Mouse (Mus musculus) G1E (cell line): ENCODE data around the gene Cap2. TPM values are rescaled to one million over a fixed set of nuclear protein-coding genes. Genes with fewer than 3 reads are reported as not detected.
A peak's percentile ranks its signal among the peaks of the same experiment; 100 is the strongest.

ENCODE experiments used
- ATAC-seq: 2 replicates; pipeline ENCODE4 v1.8.0; 2016; ENCODE audit warnings: mild to moderate bottlenecking; ENCODE audit not compliant: insufficient number of reproducible peaks, poor library complexity, low FRiP score, severe bottlenecking; ENCODE audit errors: extremely low read depth
- DNase-seq: peaks from one replicate; pipeline ENCODE4 v3.0.0; 2012; ENCODE audit warnings: low spot score
- H3K27me3 ChIP-seq: 2 replicates; pipeline ENCODE4 v1.6.1; 2012; ENCODE audit warnings: mild to moderate bottlenecking, low read length, inconsistent platforms; ENCODE audit not compliant: insufficient read depth
- H3K36me3 ChIP-seq: replicated peaks from 2 replicates; pipeline ENCODE3; 2012; ENCODE audit warnings: mild to moderate bottlenecking, inconsistent platforms
- H3K4me1 ChIP-seq: 2 replicates; pipeline ENCODE4 v1.6.1; 2012; ENCODE audit warnings: low read depth, low read length, inconsistent platforms, mixed read lengths; ENCODE audit not compliant: insufficient read depth
- H3K4me3 ChIP-seq: 2 replicates; pipeline ENCODE4 v1.5.1; 2012; ENCODE audit warnings: low read depth, mild to moderate bottlenecking, inconsistent platforms, low read length, moderate library complexity, mixed read lengths
- H3K9me3 ChIP-seq: replicated peaks from 2 replicates; pipeline ENCODE4 v1.6.1; 2012; ENCODE audit warnings: inconsistent platforms
- CTCF ChIP-seq: IDR thresholded peaks from 2 replicates; pipeline ENCODE4 v1.5.1; 2012; ENCODE audit warnings: low read depth, low read length, inconsistent platforms, mixed read lengths
- GATA1 ChIP-seq: IDR thresholded peaks from 2 replicates; pipeline ENCODE4 v1.6.1; 2012; ENCODE audit warnings: borderline replicate concordance, low read length, inconsistent platforms, mixed read lengths
- GATA2 ChIP-seq: IDR thresholded peaks from 2 replicates; pipeline ENCODE4 v1.6.1; 2012; ENCODE audit warnings: low read depth, low read length, inconsistent platforms, borderline replicate concordance
- POLR2AphosphoS5 ChIP-seq: IDR thresholded peaks from 2 replicates; pipeline ENCODE4 v1.6.1; 2012; ENCODE audit warnings: low read depth, low read length, inconsistent platforms; ENCODE audit not compliant: insufficient replicate concordance
- TAL1 ChIP-seq: conservative IDR thresholded peaks from 2 replicates; pipeline ENCODE4 v1.6.1; 2012; ENCODE audit warnings: low read depth, low read length, inconsistent platforms, mixed read lengths
- polyA plus RNA-seq: library from polyadenylated mRNA; stranded (reverse); fragments of >175 nt; gene quantifications from 2 replicates; pipeline ENCODE4 v1.2.3, GENCODE M21; 2012
- total RNA-seq, 2 experiments: library from RNA; stranded (forward) in 1 of 2; stranded (reverse) in 1 of 2; fragments of 200-1000 nt in 1 of 2; fragments of >200 nt in 1 of 2; fragmentation: Nextera tagmentation in 1 of 2; gene quantifications; 2 replicates each; pipeline ENCODE4 v1.2.3; 2014 to 2017

Cap2 gene
- total and polyA plus RNA-seq, 3 experiments: 0.05 TPM; not detected in 2

GRCm38 (mm10) chr13:46690559-46691241 is 189.1 kb downstream of the Cap2 start:
- H3K4me3 ChIP-seq: no peak overlapping the region
- TF ChIP-seq CTCF: no peak
- TF ChIP-seq GATA1: no peak
- no peak for TF ChIP-seq GATA2
- no peak for TF ChIP-seq TAL1
- no peak for TF ChIP-seq POLR2AphosphoS5
- H3K9me3 ChIP-seq: no peaks in the 10 kb centered on the region
- DNase-seq (no peak), ATAC-seq (peak; percentile 56)
- H3K36me3 ChIP-seq: peaks cover 76% of the 10 kb centered on the region
- H3K4me1 ChIP-seq: peaks cover 31% of the 10 kb centered on the region
- H3K27me3 ChIP-seq: no peaks in the 10 kb centered on the region

DNA sequence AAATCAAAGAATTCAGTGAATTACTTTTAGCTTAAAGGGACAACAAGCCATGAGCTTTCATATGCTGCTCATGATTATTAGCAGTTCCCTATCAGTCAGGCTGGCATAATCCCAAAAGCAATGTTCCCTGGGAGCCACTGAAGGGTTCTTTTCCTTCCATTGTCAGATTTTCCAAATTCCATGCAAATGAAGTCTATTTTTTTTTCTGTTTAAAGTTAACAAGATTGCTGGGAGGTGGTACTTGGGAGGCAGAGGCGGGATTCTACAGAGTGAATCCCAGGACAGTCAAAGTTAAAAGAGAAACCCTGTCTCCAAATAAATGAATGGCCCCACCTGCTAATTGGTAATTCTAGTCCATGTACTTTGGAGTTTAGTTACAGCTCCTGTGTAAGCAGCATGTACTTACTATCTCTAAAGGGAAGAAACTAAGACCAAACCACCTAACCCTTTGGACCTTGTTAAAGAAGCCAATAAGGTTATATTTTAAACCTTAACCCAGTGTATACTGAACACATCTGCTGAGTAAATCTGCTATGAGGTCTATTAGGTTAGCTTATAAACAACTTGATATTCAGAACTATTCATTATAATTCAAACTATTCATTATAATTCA is 193.8 kb downstream of the Cap2 start:
- H3K4me1 ChIP-seq: peaks cover 45% of the 10 kb centered on the region
- ATAC-seq (no peak), DNase-seq (no peak)
- TF ChIP-seq CTCF (no peak), GATA2 (no peak), TAL1 (no peak), GATA1 (no peak), POLR2AphosphoS5 (no peak)
- no peak overlapping the region for H3K4me3 ChIP-seq
- H3K27me3 ChIP-seq: no peaks in the 10 kb centered on the region
- H3K9me3 ChIP-seq: no peaks in the 10 kb centered on the region
- H3K36me3 ChIP-seq: peaks cover 61% of the 10 kb centered on the region

- no peak for TF ChIP-seq GATA2
- no peak for TF ChIP-seq CTCF
- no peak for TF ChIP-seq POLR2AphosphoS5
- no peak for TF ChIP-seq GATA1
- TF ChIP-seq TAL1: no peak
- H3K36me3 ChIP-seq: peaks cover 59% of the 10 kb centered on the region
These were observed 194.3 kb downstream of the Cap2 start for GRCm38 (mm10) chr13:46695932-46696331.

GRCm38 (mm10) chr13:46696788-46697187 is 195.1 kb downstream of the Cap2 start:
- peaks cover 60% of the 10 kb centered on the region for H3K36me3 ChIP-seq
- no peaks in the 10 kb centered on the region for H3K27me3 ChIP-seq
- DNase-seq (no peak), ATAC-seq (peak; percentile 45; the same call in 1 of the 2 replicates)
- TF ChIP-seq CTCF (no peak), GATA2 (no peak), GATA1 (no peak), POLR2AphosphoS5 (no peak), TAL1 (no peak)
- no peaks in the 10 kb centered on the region for H3K9me3 ChIP-seq
- peaks cover 32% of the 10 kb centered on the region for H3K4me1 ChIP-seq
- H3K4me3 ChIP-seq: no peak overlapping the region; the same call in 1 of the 2 replicates

More at GRCm38 (mm10) chr13:46695932-46696331, 194.3 kb downstream of the Cap2 start:
- no peaks in the 10 kb centered on the region for H3K9me3 ChIP-seq
- H3K4me1 ChIP-seq: peaks cover 40% of the 10 kb centered on the region
- DNase-seq (no peak), ATAC-seq (no peak)
- H3K27me3 ChIP-seq: no peaks in the 10 kb centered on the region
- no peak overlapping the region for H3K4me3 ChIP-seq

- no peaks in the 10 kb centered on the region for H3K27me3 ChIP-seq
- ATAC-seq: no peak
- H3K9me3 ChIP-seq: no peaks in the 10 kb centered on the region
- no peak for DNase-seq
- no peak overlapping the region for H3K4me3 ChIP-seq
- H3K4me1 ChIP-seq: peaks cover 26% of the 10 kb centered on the region
- TF ChIP-seq GATA1 (no peak), POLR2AphosphoS5 (no peak), TAL1 (no peak), GATA2 (no peak), CTCF (no peak)
- peaks cover 71% of the 10 kb centered on the region for H3K36me3 ChIP-seq
These were observed 197.7 kb downstream of the Cap2 start for GRCm38 (mm10) chr13:46699372-46699771.

Other genes starting within 250 kb of the Cap2 start
- gene Stmnd1, start 228.1 kb upstream of the Cap2 start, total RNA-seq (2014; fragmentation: Nextera tagmentation): not detected in 2 replicates
- not detected in 2 replicates for gene Stmnd1, start 228.1 kb upstream of the Cap2 start, total RNA-seq (2017)
- not detected in 2 replicates for gene Stmnd1, start 228.1 kb upstream of the Cap2 start, polyA plus RNA-seq
- gene Rbm24, start 83.4 kb upstream of the Cap2 start, total RNA-seq (2014; fragmentation: Nextera tagmentation): not detected in 2 replicates
- gene Rbm24, start 83.4 kb upstream of the Cap2 start, total RNA-seq (2017): 0.06 and 0.11 TPM in 2 replicates
- gene Rbm24, start 83.4 kb upstream of the Cap2 start, polyA plus RNA-seq: not detected in 2 replicates
- gene Fam8a1, start 167.7 kb downstream of the Cap2 start, total RNA-seq (2014; fragmentation: Nextera tagmentation): 39.4 and 44.9 TPM in 2 replicates
- 26.3 and 29.0 TPM in 2 replicates for gene Fam8a1, start 167.7 kb downstream of the Cap2 start, total RNA-seq (2017)
- gene Fam8a1, start 167.7 kb downstream of the Cap2 start, polyA plus RNA-seq: 7.2 and 9.8 TPM in 2 replicates
- 186 and 235 TPM in 2 replicates for gene Nup153, start 226.1 kb downstream of the Cap2 start, total RNA-seq (2014; fragmentation: Nextera tagmentation)
- 89.2 and 92.3 TPM in 2 replicates for gene Nup153, start 226.1 kb downstream of the Cap2 start, total RNA-seq (2017)
- gene Nup153, start 226.1 kb downstream of the Cap2 start, polyA plus RNA-seq: 21.1 and 24.8 TPM in 2 replicates